Mouse (Mus musculus): ENCODE results near the gene Iyd.

- TF ChIP-seq CTCF (IDR thresholded peaks at IDR 0.05; ENCODE audit: control insufficient read depth, insufficient read depth, insufficient read length) (no peak), USF1 (IDR thresholded peaks at IDR 0.05; ENCODE audit: low read depth) (no peak), CEBPB (IDR thresholded peaks at IDR 0.05; ENCODE audit: low read depth) (no peak), MYOG (IDR thresholded peaks at IDR 0.05; ENCODE audit: control insufficient read depth, extremely low read depth, insufficient read length) (no peak), MAX (IDR thresholded peaks at IDR 0.05) (no peak), MYOD1 (IDR thresholded peaks at IDR 0.05; ENCODE audit: control insufficient read depth, insufficient read length, low read depth) (no peak), FOSL1 (IDR thresholded peaks at IDR 0.05; ENCODE audit: insufficient read depth, low read length, poor library complexity, severe bottlenecking) (no peak)
These were observed 19.1 kb downstream of the Iyd start for GRCm38 (mm10) chr10:3559136-3559535.

All from C2C12 (cell line).